Mouse (Mus musculus) stomach, embryonic 16.5 days (tissue): ENCODE measurements at regions not wholly inside any gene's neighbourhood (a gene's known extent, or its start where the extent isn't known, plus 50 kb on each side); places are given as distances from the start of the nearest gene placed in this dataset.
"Not testable (repeated sequence)": the region's sequence is repeated elsewhere in the genome, so short reads cannot be mapped to it uniquely, and the experiment has no call there.

Experiments used
- ATAC-seq: fragments of 200-750 bp; cut with Nextera tagmentation; 2 replicates; pipeline ENCODE4 v1.8.0; 2017; ENCODE audit warnings: moderate number of reproducible peaks, moderate TSS enrichment; ENCODE audit not compliant: insufficient read depth, low FRiP score
- H3K27ac ChIP-seq: fragments of 300-500 bp; sonication (generic); 2 replicates; pipeline ENCODE4 v1.5.1; 2014; ENCODE audit warnings: low read length
- H3K27me3 ChIP-seq: fragments of 300-500 bp; sonication (generic); 2 replicates; pipeline ENCODE4 v1.6.1; 2014; ENCODE audit warnings: low read length, control low read depth, mixed read lengths; ENCODE audit not compliant: control insufficient read depth, insufficient read depth
- H3K36me3 ChIP-seq: fragments of 300-500 bp; sonication (generic); 2 replicates; pipeline ENCODE4 v1.6.1; 2014; ENCODE audit warnings: low read length; ENCODE audit not compliant: control insufficient read depth, insufficient read depth
- H3K4me1 ChIP-seq: fragments of 300-500 bp; sonication (generic); 2 replicates; pipeline ENCODE4 v1.6.1; 2014; ENCODE audit warnings: low read length, control low read depth, mixed read lengths; ENCODE audit not compliant: control insufficient read depth, insufficient read depth
- H3K4me2 ChIP-seq: fragments of 300-500 bp; sonication (generic); 2 replicates; pipeline ENCODE4 v1.6.1; 2014; ENCODE audit warnings: low read depth, low read length, mixed read lengths
- H3K4me3 ChIP-seq: fragments of 300-500 bp; sonication (generic); replicated peaks from 2 replicates; pipeline ENCODE4 v1.5.1; 2014; ENCODE audit warnings: mild to moderate bottlenecking, low read length
- H3K9ac ChIP-seq: fragments of 300-500 bp; sonication (generic); 2 replicates; pipeline ENCODE4 v1.6.1; 2014; ENCODE audit warnings: low read length
- H3K9me3 ChIP-seq: fragments of 300-500 bp; sonication (generic); replicated peaks from 2 replicates; pipeline ENCODE4 v1.6.1; 2016; ENCODE audit warnings: low read length, control low read depth; ENCODE audit not compliant: control insufficient read depth
- WGBS: fragments of 180-500 bp; shearing (Covaris S2); extraction: QIAGEN DNeasy Blood & Tissue Kit; methylation state at CpG from one replicate; pipeline ENCODE4 v1.1.7; 2014; 5-methylcytosine and 5-hydroxymethylcytosine counted together

GRCm38 (mm10) chr8:39344731-39345130 lies 1330.1 kb upstream of the Adam24 start:
- Histone ChIP-seq H3K27me3 (no peaks in the 10 kb centered on the region), H3K9ac (no peak overlapping the region), H3K4me1 (no peaks in the 10 kb centered on the region), H3K36me3 (no peaks in the 10 kb centered on the region), H3K27ac (no peak overlapping the region), H3K9me3 (no peaks in the 10 kb centered on the region), H3K4me3 (no peak overlapping the region), H3K4me2 (no peak overlapping the region)
- 49% methylated on average over 3 of the region's 3 CpGs for WGBS
- ATAC-seq = no peak

- Histone ChIP-seq H3K9me3 (no peaks in the 10 kb centered on the region), H3K4me1 (no peaks in the 10 kb centered on the region), H3K36me3 (no peaks in the 10 kb centered on the region), H3K27ac (no peak overlapping the region), H3K9ac (no peak overlapping the region), H3K4me3 (no peak overlapping the region), H3K27me3 (no peaks in the 10 kb centered on the region), H3K4me2 (no peak overlapping the region)
- 80% methylated on average over 1 of the region's 1 CpGs for WGBS
- no peak for ATAC-seq
Observed at GRCm38 (mm10) chr8:39346471-39346870, 1328.4 kb upstream of the Adam24 start.

DNA sequence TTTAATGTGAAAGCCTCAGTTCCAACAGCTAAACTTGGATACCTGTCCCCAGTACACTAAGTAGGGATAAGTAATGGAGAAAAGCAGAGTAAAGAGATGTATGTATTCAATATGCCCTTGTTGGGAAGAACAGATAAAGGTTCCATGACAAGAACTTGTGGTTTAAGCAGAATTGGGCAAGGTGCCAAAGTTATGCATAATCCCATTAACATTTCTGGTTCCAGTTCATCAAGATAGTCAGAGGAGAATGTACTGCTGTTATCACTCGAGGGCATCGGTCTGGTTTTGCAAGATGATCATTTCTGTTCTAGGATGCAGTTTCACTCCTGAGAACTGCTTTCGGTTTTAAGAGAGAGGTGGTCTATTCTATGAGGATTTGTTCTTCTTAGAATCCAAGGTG lies 1325.9 kb upstream of the Adam24 start:
- H3K9ac ChIP-seq = no peak overlapping the region
- no peaks in the 10 kb centered on the region for H3K36me3 ChIP-seq
- H3K27ac ChIP-seq = no peak overlapping the region
- WGBS = 77% methylated on average over 3 of the region's 3 CpGs
- H3K4me1 ChIP-seq = no peaks in the 10 kb centered on the region
- H3K4me3 ChIP-seq = no peak overlapping the region
- ATAC-seq = no peak
- H3K4me2 ChIP-seq = no peak overlapping the region
- no peaks in the 10 kb centered on the region for H3K9me3 ChIP-seq
- no peaks in the 10 kb centered on the region for H3K27me3 ChIP-seq

- Histone ChIP-seq H3K4me3 (no peak overlapping the region), H3K36me3 (no peaks in the 10 kb centered on the region), H3K27ac (no peak overlapping the region), H3K4me1 (no peaks in the 10 kb centered on the region), H3K27me3 (no peaks in the 10 kb centered on the region), H3K9me3 (no peaks in the 10 kb centered on the region), H3K4me2 (no peak overlapping the region), H3K9ac (no peak overlapping the region)
- no peak for ATAC-seq
- 70% methylated on average over 3 of the region's 3 CpGs for WGBS
Observed at GRCm38 (mm10) chr8:39355412-39355811, 1319.5 kb upstream of the Adam24 start.

DNA sequence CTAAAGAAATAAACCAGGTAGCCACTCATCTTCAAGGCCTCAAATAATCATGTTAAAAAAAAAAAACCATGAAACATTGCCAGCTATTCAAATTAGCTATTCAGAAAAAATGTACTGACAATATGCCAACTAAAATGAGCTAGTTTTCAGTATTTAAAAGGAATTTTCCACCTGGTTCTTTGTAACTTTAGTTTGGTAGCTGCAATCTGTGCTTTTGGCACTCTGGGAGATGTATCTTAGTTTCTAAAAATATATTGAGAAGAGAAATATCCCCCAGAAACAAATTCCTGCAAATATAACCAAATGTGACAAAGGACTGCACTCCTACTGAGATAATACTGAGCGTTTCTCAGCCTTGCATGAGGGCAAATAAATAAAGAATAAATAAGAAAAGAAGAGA lies 1317.8 kb upstream of the Adam24 start:
- H3K4me2 ChIP-seq = no peak overlapping the region
- WGBS = 91% methylated on average over 1 of the region's 1 CpGs
- H3K27ac ChIP-seq = no peak overlapping the region
- H3K9me3 ChIP-seq = no peaks in the 10 kb centered on the region
- H3K9ac ChIP-seq = no peak overlapping the region
- no peak for ATAC-seq
- H3K27me3 ChIP-seq = no peaks in the 10 kb centered on the region
- H3K4me3 ChIP-seq = no peak overlapping the region
- H3K36me3 ChIP-seq = no peaks in the 10 kb centered on the region
- H3K4me1 ChIP-seq = no peaks in the 10 kb centered on the region

DNA sequence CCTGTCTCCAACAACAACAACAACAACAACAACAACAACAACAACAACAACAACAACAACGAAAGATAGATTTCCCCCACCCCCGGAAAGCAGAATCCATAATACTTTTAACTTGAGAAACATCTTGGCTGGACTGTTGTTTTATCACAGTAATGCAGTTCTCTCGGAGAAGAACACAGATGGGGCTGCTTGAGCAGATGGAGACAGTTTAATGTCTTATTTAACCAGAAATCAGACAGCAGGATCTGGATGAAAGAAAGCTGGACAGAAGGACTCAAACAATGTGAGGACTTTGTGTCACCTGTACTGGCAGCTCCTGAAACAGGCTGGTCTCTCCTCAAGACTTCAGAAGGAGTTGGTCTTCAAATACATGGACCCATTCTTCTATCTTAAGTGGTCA lies 1317.0 kb upstream of the Adam24 start:
- H3K9me3 ChIP-seq = no peaks in the 10 kb centered on the region
- no peak overlapping the region for H3K4me2 ChIP-seq
- no peak overlapping the region for H3K9ac ChIP-seq
- no peaks in the 10 kb centered on the region for H3K27me3 ChIP-seq
- no peak overlapping the region for H3K4me3 ChIP-seq
- no peaks in the 10 kb centered on the region for H3K36me3 ChIP-seq
- no peak overlapping the region for H3K27ac ChIP-seq
- WGBS = 88% methylated on average over 3 of the region's 3 CpGs
- ATAC-seq = no peak
- no peaks in the 10 kb centered on the region for H3K4me1 ChIP-seq

DNA sequence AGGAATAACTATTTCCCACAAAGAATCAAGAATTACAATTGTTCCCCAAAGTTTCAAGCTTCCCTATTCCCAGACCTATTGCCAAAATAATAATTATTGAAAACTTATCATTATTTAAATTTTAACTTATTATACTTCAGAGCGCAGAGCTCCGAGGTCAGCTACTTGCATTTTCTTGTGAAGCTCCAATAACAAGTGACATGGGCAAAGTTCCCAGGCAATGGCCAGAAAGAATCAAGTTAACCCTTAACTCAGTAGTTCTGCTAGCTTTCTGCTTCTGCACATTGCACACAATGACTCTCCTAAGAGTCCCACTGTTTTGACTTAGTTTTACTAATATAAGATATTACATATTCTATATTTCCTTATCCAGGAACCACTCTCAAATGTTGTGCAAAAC lies 1308.5 kb upstream of the Adam24 start:
- H3K4me3 ChIP-seq, H3K9me3 ChIP-seq, H3K4me1 ChIP-seq, H3K27me3 ChIP-seq, ATAC-seq, H3K27ac ChIP-seq, H3K36me3 ChIP-seq, H3K4me2 ChIP-seq, H3K9ac ChIP-seq: not testable (repeated sequence)
- WGBS = 54% methylated on average over 2 of the region's 2 CpGs
